Mouse (Mus musculus): ENCODE data around the gene Crisp2.

- TF ChIP-seq EP300 (optimal IDR thresholded peaks at IDR 0.05): no peak
- TF ChIP-seq CTCF (IDR thresholded peaks at IDR 0.05; ENCODE audit: low read depth): peak; percentile 59
Observed at GRCm38 (mm10) chr17:40831870-40832269, 25.1 kb upstream of the Crisp2 start.
